Mouse (Mus musculus) kidney, embryonic 14.5 days (tissue): ENCODE results near the gene Lrch4. TPM values are rescaled to one million over a fixed set of nuclear protein-coding genes. Genes with fewer than 3 reads are reported as not detected.

Experiments used
- ATAC-seq: fragments of 200-750 bp; cut with Nextera tagmentation; 2 replicates; pipeline ENCODE4 v1.8.0; 2017; ENCODE audit warnings: moderate number of reproducible peaks, mild to moderate bottlenecking, moderate TSS enrichment, moderate library complexity; ENCODE audit not compliant: low FRiP score, low TSS enrichment
- H3K27ac ChIP-seq: fragments of 300-500 bp; sonication (generic); 2 replicates; pipeline ENCODE4 v1.5.1; 2014; ENCODE audit warnings: low read depth, mild to moderate bottlenecking, low read length, moderate library complexity, mixed read lengths
- H3K27me3 ChIP-seq: fragments of 300-500 bp; sonication (generic); 2 replicates; pipeline ENCODE4 v1.6.1; 2014; ENCODE audit warnings: mild to moderate bottlenecking, low read length; ENCODE audit not compliant: control insufficient read depth, insufficient read depth
- H3K36me3 ChIP-seq: fragments of 300-500 bp; sonication (generic); 2 replicates; pipeline ENCODE4 v1.6.1; 2014; ENCODE audit warnings: low read length, mixed read lengths; ENCODE audit not compliant: control insufficient read depth, insufficient read depth
- H3K4me1 ChIP-seq: fragments of 300-500 bp; sonication (generic); 2 replicates; pipeline ENCODE4 v1.6.1; 2014; ENCODE audit warnings: low read length, mixed read lengths; ENCODE audit not compliant: control insufficient read depth, insufficient read depth
- H3K4me2 ChIP-seq: fragments of 300-500 bp; sonication (generic); replicated peaks from 2 replicates; pipeline ENCODE4 v1.6.1; 2014; ENCODE audit warnings: low read depth, mild to moderate bottlenecking, low read length
- H3K4me3 ChIP-seq: fragments of 300-500 bp; sonication (generic); 2 replicates; pipeline ENCODE4 v1.5.1; 2014; ENCODE audit warnings: mild to moderate bottlenecking, low read length
- H3K9ac ChIP-seq: fragments of 300-500 bp; sonication (generic); 2 replicates; pipeline ENCODE4 v1.6.1; 2014; ENCODE audit warnings: low read depth, mild to moderate bottlenecking, low read length, moderate library complexity
- H3K9me3 ChIP-seq: fragments of 300-500 bp; sonication (generic); 2 replicates; pipeline ENCODE4 v1.6.1; 2016; ENCODE audit warnings: low read length; ENCODE audit not compliant: control insufficient read depth
- WGBS: fragments of 180-500 bp; shearing (Covaris S2); extraction: QIAGEN DNeasy Blood & Tissue Kit; methylation state at CpG from one replicate; pipeline ENCODE4 v1.1.7; 2014; 5-methylcytosine and 5-hydroxymethylcytosine counted together
- polyA plus RNA-seq: library from polyadenylated mRNA; unstranded; fragments of >200 nt; fragmentation: Nextera tagmentation; extraction: Ambion mirVana; gene quantifications from 2 replicates; pipeline ENCODE4 v1.2.1, GENCODE M21; 2014

The Lrch4 gene
- polyA plus RNA-seq, 1 experiment from 2014 or later = 43.2 TPM

DNA sequence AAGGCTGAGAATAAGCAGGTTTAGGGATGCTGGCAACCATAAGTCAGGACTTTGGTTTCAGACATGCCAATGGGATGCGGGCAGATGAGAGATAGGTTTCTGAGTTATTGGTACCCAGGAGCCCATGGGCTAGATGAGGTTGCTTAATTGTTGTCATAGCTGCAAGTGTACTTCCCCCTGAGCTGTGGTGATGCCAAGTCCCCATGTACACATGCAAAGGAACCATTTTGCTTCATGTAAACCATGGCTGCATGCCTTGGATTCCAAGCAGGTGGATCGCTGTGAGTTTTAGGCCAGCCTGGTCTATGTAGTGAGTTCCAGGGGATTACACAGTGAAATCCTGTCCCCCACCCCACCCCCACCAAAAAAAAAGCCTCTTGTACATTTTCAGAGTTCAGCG, 56.7 kb downstream of the Lrch4 start:
- Histone ChIP-seq H3K4me1 (peaks cover 11% of the 10 kb centered on the region), H3K27ac (no peak overlapping the region), H3K36me3 (no peaks in the 10 kb centered on the region), H3K4me3 (no peak overlapping the region), H3K9me3 (no peaks in the 10 kb centered on the region), H3K9ac (no peak overlapping the region), H3K4me2 (no peak overlapping the region), H3K27me3 (no peaks in the 10 kb centered on the region)
- 92% methylated on average over 3 of the region's 3 CpGs for WGBS
- no peak for ATAC-seq

DNA sequence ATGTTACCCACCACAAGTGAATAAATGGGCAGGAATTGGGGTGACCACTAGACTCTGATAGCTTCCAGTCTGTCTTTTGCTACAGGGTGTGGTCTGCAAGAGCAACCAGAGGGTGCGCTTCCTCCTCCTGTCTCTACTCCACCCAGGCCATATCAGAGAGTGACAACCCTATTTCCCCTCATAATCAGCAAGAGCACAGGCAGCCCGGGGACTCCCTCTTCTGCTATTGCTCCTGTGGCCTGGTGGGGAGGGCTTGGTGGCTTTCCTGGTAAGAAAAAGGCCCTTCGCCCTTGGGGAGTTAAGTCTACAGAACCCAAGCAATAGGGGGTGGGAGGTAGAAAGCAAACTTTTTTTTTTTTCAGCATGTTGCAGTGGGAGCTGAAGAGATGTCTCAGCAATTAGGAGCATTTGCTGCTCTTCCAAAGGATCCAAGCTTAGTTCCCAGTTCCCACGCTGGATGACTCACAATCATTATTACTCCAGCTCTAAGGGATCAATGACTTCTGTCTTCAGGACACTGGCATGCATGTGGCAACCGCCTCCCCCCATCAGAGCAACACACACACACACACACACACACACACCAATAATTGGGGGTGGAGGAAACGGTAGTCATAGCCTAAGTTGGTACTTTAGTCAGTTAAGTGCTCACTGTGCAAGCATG, 57.3 kb downstream of the Lrch4 start:
- no peak for ATAC-seq

DNA sequence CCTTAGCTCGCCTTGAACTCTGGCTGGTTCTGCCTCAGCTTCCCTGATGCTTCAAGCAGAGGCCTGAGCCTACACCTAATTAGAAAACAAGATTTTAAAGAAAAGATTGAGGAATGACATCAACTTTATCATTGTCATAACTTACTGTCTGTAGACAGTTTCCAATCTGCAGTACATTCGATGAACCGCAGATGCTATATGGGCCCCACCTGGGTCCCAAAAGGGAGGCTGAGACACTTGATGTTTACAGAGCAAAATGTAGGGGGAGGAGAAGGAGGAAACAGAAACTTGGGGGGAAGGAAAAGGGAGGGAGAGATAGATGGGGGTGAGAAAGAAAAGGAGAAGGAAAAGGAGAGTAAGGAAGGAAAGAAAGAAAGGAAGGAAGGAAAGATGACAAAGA, 61.1 kb downstream of the Lrch4 start:
- no peaks in the 10 kb centered on the region for H3K36me3 ChIP-seq
- H3K27ac ChIP-seq = no peak overlapping the region
- H3K4me2 ChIP-seq = no peak overlapping the region
- no peaks in the 10 kb centered on the region for H3K27me3 ChIP-seq
- 85% methylated on average over 3 of the region's 3 CpGs for WGBS
- H3K9me3 ChIP-seq = no peaks in the 10 kb centered on the region
- no peak overlapping the region for H3K9ac ChIP-seq
- no peaks in the 10 kb centered on the region for H3K4me1 ChIP-seq
- no peak overlapping the region for H3K4me3 ChIP-seq
- ATAC-seq = no peak

More for the DNA sequence above, 57.3 kb downstream of the Lrch4 start:
- H3K36me3 ChIP-seq = no peaks in the 10 kb centered on the region
- H3K9me3 ChIP-seq = no peaks in the 10 kb centered on the region
- no peak overlapping the region for H3K4me3 ChIP-seq
- no peak overlapping the region for H3K27ac ChIP-seq
- H3K4me1 ChIP-seq = peaks cover 11% of the 10 kb centered on the region
- no peaks in the 10 kb centered on the region for H3K27me3 ChIP-seq
- no peak overlapping the region for H3K4me2 ChIP-seq
- no peak overlapping the region for H3K9ac ChIP-seq
- 81% methylated on average over 6 of the region's 6 CpGs for WGBS

DNA sequence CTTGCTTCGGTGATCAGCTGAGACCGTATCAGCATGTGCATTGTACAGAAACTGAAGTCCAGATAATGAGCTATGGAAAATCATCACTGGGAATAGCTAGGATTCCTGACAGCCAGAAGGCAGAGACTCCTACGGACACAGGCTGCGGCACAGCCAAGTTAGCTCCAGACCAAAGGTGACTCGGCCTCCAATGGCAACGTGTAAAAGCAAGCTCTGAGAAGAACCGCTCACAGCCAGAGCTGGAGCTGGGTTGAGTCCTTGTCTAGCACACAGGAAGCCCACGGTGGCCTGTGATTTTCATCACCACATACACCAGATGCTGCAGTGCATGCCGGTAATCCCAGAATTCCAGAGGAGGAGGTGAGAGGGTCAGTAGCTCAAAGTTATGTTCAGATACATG, 61.6 kb downstream of the Lrch4 start:
- no peak overlapping the region for H3K9ac ChIP-seq
- WGBS = 40% methylated on average over 9 of the region's 9 CpGs
- H3K27me3 ChIP-seq = no peaks in the 10 kb centered on the region
- H3K27ac ChIP-seq = no peak overlapping the region
- no peaks in the 10 kb centered on the region for H3K4me1 ChIP-seq
- no peak overlapping the region for H3K4me3 ChIP-seq
- no peaks in the 10 kb centered on the region for H3K36me3 ChIP-seq
- no peak overlapping the region for H3K4me2 ChIP-seq
- no peaks in the 10 kb centered on the region for H3K9me3 ChIP-seq
- no peak for ATAC-seq

Other genes with a start within 250 kb of the Lrch4 start
- 0.17 and 0.60 TPM in 2 replicates for gene Zan, start 152.1 kb upstream of the Lrch4 start, polyA plus RNA-seq
- 57.8 and 69.5 TPM in 2 replicates for gene Pop7, start 126.6 kb upstream of the Lrch4 start, polyA plus RNA-seq
- gene Gigyf1, start 110.6 kb upstream of the Lrch4 start, polyA plus RNA-seq = 16.0 and 18.6 TPM in 2 replicates
- not detected in 2 replicates for gene Epo, start 95.9 kb upstream of the Lrch4 start, polyA plus RNA-seq
- 427 and 433 TPM in 2 replicates for gene Gnb2, start 95.6 kb upstream of the Lrch4 start, polyA plus RNA-seq
- not detected in 2 replicates for gene Actl6b, start 75.6 kb upstream of the Lrch4 start, polyA plus RNA-seq
- 0.43 and 1.0 TPM in 2 replicates for gene Tfr2, start 59.3 kb upstream of the Lrch4 start, polyA plus RNA-seq
- 25.4 and 27.6 TPM in 2 replicates for gene Mospd3, start 28.1 kb upstream of the Lrch4 start, polyA plus RNA-seq
- gene Pcolce, start 15.3 kb upstream of the Lrch4 start, polyA plus RNA-seq = 96.0 and 97.6 TPM in 2 replicates
- gene Fbxo24, start 119 bp upstream of the Lrch4 start, polyA plus RNA-seq = not detected in 2 replicates
- gene Gm20605, start 54 bp downstream of the Lrch4 start, polyA plus RNA-seq = 5.7 and 12.5 TPM in 2 replicates
- gene Sap25, start 12.2 kb downstream of the Lrch4 start, polyA plus RNA-seq = 9.3 and 10.1 TPM in 2 replicates
- gene Irs3, start 16.6 kb downstream of the Lrch4 start, polyA plus RNA-seq = 0.43 and 0.84 TPM in 2 replicates
- 14.4 and 14.8 TPM in 2 replicates for gene Agfg2, start 55.6 kb downstream of the Lrch4 start, polyA plus RNA-seq
- gene Nyap1, start 112.5 kb downstream of the Lrch4 start, polyA plus RNA-seq = 0.56 and 1.1 TPM in 2 replicates
- 104 and 121 TPM in 2 replicates for gene Tsc22d4, start 116.6 kb downstream of the Lrch4 start, polyA plus RNA-seq
- 41.6 and 54.8 TPM in 2 replicates for gene Ppp1r35, start 149.7 kb downstream of the Lrch4 start, polyA plus RNA-seq
- 11.8 and 16.4 TPM in 2 replicates for gene Mepce, start 158.5 kb downstream of the Lrch4 start, polyA plus RNA-seq
- 21.8 and 27.4 TPM in 2 replicates for gene Zcwpw1, start 158.7 kb downstream of the Lrch4 start, polyA plus RNA-seq
- 1.1 and 1.2 TPM in 2 replicates for gene Pilra, start 207.2 kb downstream of the Lrch4 start, polyA plus RNA-seq
- gene Pilrb1, start 229.0 kb downstream of the Lrch4 start, polyA plus RNA-seq = 0.31 and 0.84 TPM in 2 replicates
- gene Pilrb2, start 242.7 kb downstream of the Lrch4 start, polyA plus RNA-seq = 0.61 and 0.76 TPM in 2 replicates